ENCODE assay signal across 8 mouse cellular contexts in genomic region chr19:10059911-10060567, GRCm38 (mm10). TPM values are rescaled to one million over a fixed set of nuclear protein-coding genes. Genes with fewer than 3 reads are reported as not detected.
DNase-seq lines count a peak whose midpoint lies in the region; ATAC-seq and TF ChIP-seq lines count a peak whose summit lies in the region.

No protein-coding gene starts in this region.

- peaks cover 44% of the 10 kb centered on the region for H3K36me3 ChIP-seq in intestine, postnatal 0 days (ENCODE audit: control insufficient read depth, insufficient read depth)
- peaks cover 30% of the 10 kb centered on the region for H3K36me3 ChIP-seq in liver, embryonic 15.5 days (replicated peaks)

- ATAC-seq in intestine, postnatal 0 days = peak; percentile 81
- peak; percentile 74 for ATAC-seq in liver, embryonic 15.5 days (ENCODE audit: insufficient read depth)

- H3K9me3 ChIP-seq in intestine, postnatal 0 days (ENCODE audit: control insufficient read depth) = no peaks in the 10 kb centered on the region
- H3K9me3 ChIP-seq in liver, embryonic 15.5 days (replicated peaks) = no peaks in the 10 kb centered on the region

- H3K4me1 ChIP-seq in intestine, postnatal 0 days (replicated peaks; ENCODE audit: control insufficient read depth, insufficient read depth, low read length) = peaks cover 8% of the 10 kb centered on the region
- peaks cover 61% of the 10 kb centered on the region for H3K4me1 ChIP-seq in liver, embryonic 15.5 days (replicated peaks)

- peak overlapping the region; percentile 64 for H3K4me2 ChIP-seq in intestine, postnatal 0 days (replicated peaks; ENCODE audit: low read depth)
- H3K4me2 ChIP-seq in liver, embryonic 15.5 days = peak overlapping the region; percentile 64

- H3K27me3 ChIP-seq in intestine, postnatal 0 days (replicated peaks; ENCODE audit: control insufficient read depth, insufficient read depth, low read length) = no peaks in the 10 kb centered on the region
- H3K27me3 ChIP-seq in liver, embryonic 15.5 days = no peaks in the 10 kb centered on the region

- peak overlapping the region; percentile 28 for H3K4me3 ChIP-seq in intestine, postnatal 0 days (ENCODE audit: low read depth, low read length)
- peak overlapping the region; percentile 36 for H3K4me3 ChIP-seq in liver, embryonic 15.5 days (replicated peaks)

- TF ChIP-seq CTCF in intestine, postnatal 0 days (IDR thresholded peaks at IDR 0.05; ENCODE audit: low read depth) = peak; percentile 91

- H3K9ac ChIP-seq in intestine, postnatal 0 days (ENCODE audit: low read depth, low read length) = 0 out of 2 replicates have a peak overlapping the region, but pooled peaks have one; percentile 2
- H3K9ac ChIP-seq in liver, embryonic 15.5 days = peak overlapping the region; percentile 18; the same call in 1 of the 2 replicates

- 18% methylated on average over 10 of the region's 10 CpGs for WGBS in intestine, postnatal 0 days
- 6% methylated on average over 10 of the region's 10 CpGs for WGBS in liver, embryonic 15.5 days (ENCODE audit: insufficient replicate concordance)

- DNase-seq in thymus, postnatal 25 days = peak; percentile 22
- no peak for DNase-seq in thymus, postnatal 36 days
- DNase-seq in cerebellum, adult 8-10 months = peak; percentile 37
- DNase-seq in forelimb bud, embryonic 11.5 days (ENCODE audit: low read depth, low spot score) = peak; percentile 62
- DNase-seq in neural tube, embryonic 10.5 days (ENCODE audit: extremely low spot score, low spot score) = peak; percentile 53
- DNase-seq in gastrocnemius, postnatal 10 days = no peak

- peak overlapping the region; percentile 85 for H3K27ac ChIP-seq in intestine, postnatal 0 days (ENCODE audit: low read depth, low read length)
- H3K27ac ChIP-seq in liver, embryonic 15.5 days (replicated peaks) = peak overlapping the region; percentile 84

RNA-seq across cellular contexts. Expression of gene Fads3, which starts 18.7 kb away (rescaled TPM):
- polyA plus RNA-seq in intestine, postnatal 0 days (2015; fragmentation: Nextera tagmentation; extraction: Ambion mirVana) = 4.7 and 4.8 TPM in 2 replicates
- polyA plus RNA-seq in liver, embryonic 15.5 days (2015; fragmentation: Nextera tagmentation; extraction: Ambion mirVana) = 7.6 and 8.9 TPM in 2 replicates
- 1 to 10 TPM; 8.7 to 9.1 TPM for total RNA-seq in gastrocnemius, postnatal 10 days (2021)

RNA-seq across cellular contexts. Expression of gene Fads2, which starts 41.5 kb away (rescaled TPM):
- polyA plus RNA-seq in intestine, postnatal 0 days (2015; fragmentation: Nextera tagmentation; extraction: Ambion mirVana) = 46.8 and 54.2 TPM in 2 replicates
- 89.7 and 102 TPM in 2 replicates for polyA plus RNA-seq in liver, embryonic 15.5 days (2015; fragmentation: Nextera tagmentation; extraction: Ambion mirVana)
- total RNA-seq in gastrocnemius, postnatal 10 days (2021) = 10 to 100 TPM; 14.5 to 18.1 TPM

RNA-seq across cellular contexts. Expression of gene Rab3il1, which starts 58.6 kb away (rescaled TPM):
- 63.6 and 65.8 TPM in 2 replicates for polyA plus RNA-seq in intestine, postnatal 0 days (2015; fragmentation: Nextera tagmentation; extraction: Ambion mirVana)
- polyA plus RNA-seq in liver, embryonic 15.5 days (2015; fragmentation: Nextera tagmentation; extraction: Ambion mirVana) = 245 and 277 TPM in 2 replicates
- total RNA-seq in gastrocnemius, postnatal 10 days (2021) = 10 to 100 TPM; 15.0 to 18.9 TPM

RNA-seq across cellular contexts. Expression of gene Best1, which starts 58.6 kb away (rescaled TPM):
- 0.61 and 0.89 TPM in 2 replicates for polyA plus RNA-seq in intestine, postnatal 0 days (2015; fragmentation: Nextera tagmentation; extraction: Ambion mirVana)
- polyA plus RNA-seq in liver, embryonic 15.5 days (2015; fragmentation: Nextera tagmentation; extraction: Ambion mirVana) = 0.09 and 0.12 TPM in 2 replicates
- 1 to 10 TPM in 1 of 2 experiments, under 1 TPM in 1; 0.59 to 1.1 TPM for total RNA-seq in gastrocnemius, postnatal 10 days (2021)

Comparison
In these comparisons a context has a peak if more than half of its experiments do, and no peak if none do; other contexts are left out.
1. DNase-seq: peak in thymus, postnatal 25 days (single experiment), cerebellum, adult 8-10 months (single experiment), forelimb bud, embryonic 11.5 days (single experiment) and neural tube, embryonic 10.5 days (single experiment); none in thymus, postnatal 36 days (0 of 2) and gastrocnemius, postnatal 10 days (single experiment).